Mouse (Mus musculus) megakaryocyte-erythroid progenitor cell, adult 5-6 weeks (primary cell): Measurements from ENCODE around the gene Rbm12. TPM values are rescaled to one million over a fixed set of nuclear protein-coding genes. Genes with fewer than 3 reads are reported as not detected.

Source experiments
- ATAC-seq: replicated peaks from 2 replicates; pipeline ENCODE4 v1.8.0; 2016; ENCODE audit warnings: mild to moderate bottlenecking, inconsistent platforms; ENCODE audit not compliant: severe bottlenecking, poor library complexity, low FRiP score, low TSS enrichment
- total RNA-seq, 2 experiments: library from RNA; stranded (forward) in 1 of 2; stranded (reverse) in 1 of 2; fragments of 200-1000, 215-1000 nt in 1 of 2; fragments of >200 nt in 1 of 2; fragmentation: Nextera tagmentation in 1 of 2; gene quantifications; 2 replicates each; pipeline ENCODE4 v1.2.3; 2014 to 2017

The Rbm12 gene
- total RNA-seq, 2 experiments from 2014 or later: 48.4 to 57.8 TPM

- ATAC-seq: 0 out of 2 replicates have a peak, but pooled peaks have one; percentile 25
Observed at GRCm38 (mm10) chr2:156087391-156088110, 24.2 kb downstream of the Rbm12 start.

- no peak for ATAC-seq
Observed at GRCm38 (mm10) chr2:156084541-156084940, 27.2 kb downstream of the Rbm12 start.

GRCm38 (mm10) chr2:156080391-156080790 is 31.4 kb downstream of the Rbm12 start:
- no peak for ATAC-seq

- no peak for ATAC-seq
Observed at GRCm38 (mm10) chr2:156079674-156080073, 32.1 kb downstream of the Rbm12 start.

GRCm38 (mm10) chr2:156079183-156079560 is 32.6 kb downstream of the Rbm12 start:
- no peak for ATAC-seq

GRCm38 (mm10) chr2:156078421-156079182 is 33.2 kb downstream of the Rbm12 start:
- ATAC-seq: no peak

- no peak for ATAC-seq
Observed at GRCm38 (mm10) chr2:156077461-156077860, 34.3 kb downstream of the Rbm12 start.

- no peak for ATAC-seq
Observed at GRCm38 (mm10) chr2:156073725-156074124, 38.1 kb downstream of the Rbm12 start.

GRCm38 (mm10) chr2:156071236-156071635 is 40.5 kb downstream of the Rbm12 start:
- no peak for ATAC-seq

- ATAC-seq: no peak
Observed at GRCm38 (mm10) chr2:156067916-156068315, 43.9 kb downstream of the Rbm12 start.

GRCm38 (mm10) chr2:156066126-156066525 is 45.7 kb downstream of the Rbm12 start:
- ATAC-seq: no peak

GRCm38 (mm10) chr2:156065099-156066041 is 46.4 kb downstream of the Rbm12 start, which contains the start of gene Spag4:
Gene Spag4, plus strand, starts transcription at chr2:156065175.
- peak; percentile 72 for ATAC-seq

GRCm38 (mm10) chr2:156052816-156053215 is 59.0 kb downstream of the Rbm12 start, which contains the start of gene Fer1l4:
Gene Fer1l4, minus strand, starts transcription at chr2:156052947.
- ATAC-seq: no peak

GRCm38 (mm10) chr2:156047929-156048328 is 63.8 kb downstream of the Rbm12 start:
- ATAC-seq: peak; percentile 60

GRCm38 (mm10) chr2:156042903-156043302 is 68.9 kb downstream of the Rbm12 start:
- no peak for ATAC-seq

Other genes with a start within 250 kb of the Rbm12 start
- gene Uqcc1, start 181.7 kb downstream of the Rbm12 start, total RNA-seq (2014; fragmentation: Nextera tagmentation): 33.6 and 42.4 TPM in 2 replicates
- gene Uqcc1, start 181.7 kb downstream of the Rbm12 start, total RNA-seq (2017): 63.6 and 72.4 TPM in 2 replicates
- gene Gm15557, start 171.2 kb downstream of the Rbm12 start, total RNA-seq (2014; fragmentation: Nextera tagmentation): not detected in 2 replicates
- gene Gm15557, start 171.2 kb downstream of the Rbm12 start, total RNA-seq (2017): not detected in 2 replicates
- not detected in 2 replicates for gene Gdf5, start 166.6 kb downstream of the Rbm12 start, total RNA-seq (2014; fragmentation: Nextera tagmentation)
- gene Gdf5, start 166.6 kb downstream of the Rbm12 start, total RNA-seq (2017): not detected in 2 replicates
- 22.0 and 26.1 TPM in 2 replicates for gene Cep250, start 155.5 kb downstream of the Rbm12 start, total RNA-seq (2014; fragmentation: Nextera tagmentation)
- 23.9 and 27.9 TPM in 2 replicates for gene Cep250, start 155.5 kb downstream of the Rbm12 start, total RNA-seq (2017)
- gene 6430550D23Rik, start 104.0 kb downstream of the Rbm12 start, total RNA-seq (2014; fragmentation: Nextera tagmentation): 0.37 and 1.3 TPM in 2 replicates
- gene 6430550D23Rik, start 104.0 kb downstream of the Rbm12 start, total RNA-seq (2017): 7.0 TPM in 1 of 2 replicates, not detected in the other
- gene Ergic3, start 103.9 kb downstream of the Rbm12 start, total RNA-seq (2014; fragmentation: Nextera tagmentation): 160 TPM in 2 replicates
- 68.0 and 100 TPM in 2 replicates for gene Ergic3, start 103.9 kb downstream of the Rbm12 start, total RNA-seq (2017)
- gene Fer1l4, start 59.0 kb downstream of the Rbm12 start, total RNA-seq (2014; fragmentation: Nextera tagmentation): not detected in 2 replicates
- gene Fer1l4, start 59.0 kb downstream of the Rbm12 start, total RNA-seq (2017): not detected in 2 replicates
- gene Spag4, start 46.8 kb downstream of the Rbm12 start, total RNA-seq (2014; fragmentation: Nextera tagmentation): 1.6 and 5.0 TPM in 2 replicates
- 1.8 TPM in 1 of 2 replicates, not detected in the other for gene Spag4, start 46.8 kb downstream of the Rbm12 start, total RNA-seq (2017)
- gene Cpne1, start within 50 bp of the Rbm12 start, total RNA-seq (2014; fragmentation: Nextera tagmentation): 28.7 and 29.6 TPM in 2 replicates
- gene Cpne1, start within 50 bp of the Rbm12 start, total RNA-seq (2017): 15.0 and 19.9 TPM in 2 replicates
- gene Gm28036, start 15.1 kb upstream of the Rbm12 start, total RNA-seq (2014; fragmentation: Nextera tagmentation): 9.2 and 16.3 TPM in 2 replicates
- 30.6 and 54.8 TPM in 2 replicates for gene Gm28036, start 15.1 kb upstream of the Rbm12 start, total RNA-seq (2017)
- gene Romo1, start 32.1 kb upstream of the Rbm12 start, total RNA-seq (2014; fragmentation: Nextera tagmentation): 197 and 326 TPM in 2 replicates
- gene Romo1, start 32.1 kb upstream of the Rbm12 start, total RNA-seq (2017): 12.3 and 18.2 TPM in 2 replicates
- gene Nfs1, start 32.2 kb upstream of the Rbm12 start, total RNA-seq (2014; fragmentation: Nextera tagmentation): 82.6 and 85.5 TPM in 2 replicates
- 58.6 and 61.5 TPM in 2 replicates for gene Nfs1, start 32.2 kb upstream of the Rbm12 start, total RNA-seq (2017)
- gene Rbm39, start 68.3 kb upstream of the Rbm12 start, total RNA-seq (2014; fragmentation: Nextera tagmentation): 370 and 390 TPM in 2 replicates
- gene Rbm39, start 68.3 kb upstream of the Rbm12 start, total RNA-seq (2017): 690 and 765 TPM in 2 replicates
- 29.2 and 31.5 TPM in 2 replicates for gene Phf20, start 84.5 kb upstream of the Rbm12 start, total RNA-seq (2014; fragmentation: Nextera tagmentation)
- gene Phf20, start 84.5 kb upstream of the Rbm12 start, total RNA-seq (2017): 56.1 and 84.1 TPM in 2 replicates
- 1.4 and 7.1 TPM in 2 replicates for gene Cnbd2, start 200.3 kb upstream of the Rbm12 start, total RNA-seq (2014; fragmentation: Nextera tagmentation)
- 5.2 and 9.3 TPM in 2 replicates for gene Cnbd2, start 200.3 kb upstream of the Rbm12 start, total RNA-seq (2017)
- gene Scand1, start 200.7 kb upstream of the Rbm12 start, total RNA-seq (2014; fragmentation: Nextera tagmentation): 4.1 TPM in 2 replicates
- 16.5 and 48.7 TPM in 2 replicates for gene Scand1, start 200.7 kb upstream of the Rbm12 start, total RNA-seq (2017)